Mouse (Mus musculus): ENCODE results near the gene Inpp5d.
A peak's percentile ranks its signal among the peaks of the same experiment; 100 is the strongest.

DNA sequence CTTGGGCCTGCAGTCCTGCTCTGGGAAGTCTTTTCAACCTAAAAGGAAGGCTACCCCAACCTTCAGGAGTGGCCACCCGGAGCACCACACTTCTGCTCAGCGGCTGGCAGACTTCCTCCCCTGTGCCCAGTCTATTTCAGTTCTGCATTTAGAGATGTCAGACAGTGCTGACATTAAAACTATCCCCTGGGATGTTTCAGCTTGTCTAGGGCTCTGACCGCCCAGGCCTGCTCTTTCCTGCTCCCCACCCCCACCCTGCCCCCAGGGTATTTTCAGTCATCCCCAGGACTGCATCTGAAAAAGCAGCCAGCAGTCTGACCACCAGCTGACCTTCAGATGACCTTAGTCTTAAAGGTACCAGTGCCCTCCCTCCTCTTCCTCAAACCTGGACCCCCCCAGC lies 38.0 kb downstream of the Inpp5d start:
- TF ChIP-seq CTCF (IDR thresholded peaks at IDR 0.05; ENCODE audit: low read depth, low read length) = no peak
- TF ChIP-seq POLR2A (IDR thresholded peaks at IDR 0.05; ENCODE audit: borderline replicate concordance, low read depth, low read length) = peak; percentile 76; the same call in 1 of the 2 replicates
